Mouse (Mus musculus): ENCODE results near the gene Zfp296. TPM values are rescaled to one million over a fixed set of nuclear protein-coding genes. Genes with fewer than 3 reads are reported as not detected.

Gene Zfp296
- polyA plus RNA-seq (2015; fragmentation: Nextera tagmentation; extraction: Ambion mirVana): 0.23 and 0.35 TPM in 2 replicates

DNA sequence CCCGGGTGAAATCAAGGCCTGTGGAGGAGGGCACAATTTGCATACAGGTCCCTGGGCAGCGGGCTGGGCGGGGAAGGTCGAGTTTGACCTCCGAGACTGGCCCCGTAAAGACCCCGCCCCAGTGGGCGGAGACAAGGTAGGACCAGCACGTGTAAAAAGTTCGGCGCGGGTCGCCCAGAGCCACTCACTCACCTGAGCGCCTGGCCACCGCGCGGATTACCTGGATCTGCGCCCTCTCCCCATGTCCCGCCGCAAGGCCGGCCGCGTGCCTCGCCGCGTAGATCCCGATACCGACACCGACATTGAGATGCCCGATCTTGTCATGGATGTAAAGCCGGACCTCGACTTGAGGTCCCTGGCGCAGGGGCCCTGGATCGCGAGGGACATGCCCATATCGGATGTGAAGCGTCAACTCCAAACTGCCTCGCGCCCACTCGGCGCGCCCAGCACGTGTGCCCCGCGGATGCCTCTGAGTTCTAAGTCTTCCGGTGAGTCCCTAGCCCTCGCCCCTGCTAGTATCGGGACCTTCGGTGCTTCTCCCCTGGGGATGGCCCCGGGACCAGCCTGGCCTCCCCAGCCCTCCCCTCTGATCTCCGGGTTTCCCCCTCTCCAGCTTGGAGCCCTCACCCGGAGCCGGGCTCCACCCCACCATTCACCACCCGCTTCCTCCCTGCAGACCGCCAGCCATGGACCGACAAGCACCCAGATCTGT lies at the start of gene Zfp296, which contains the start of gene Gemin7:
Gene Zfp296 (plus strand): TSS at position 147 of the 712 bp plus-strand sequence.
Gene Gemin7 (minus strand): TSS at position 455 of the 712 bp plus-strand sequence.
- Histone ChIP-seq H3K4me1 (peaks cover 19% of the 10 kb centered on the region), H3K27ac (no peak within 1 kb of the TSS), H3K4me3 (peak within 1 kb of the TSS; percentile 33), H3K36me3 (ENCODE audit: poor library complexity, severe bottlenecking) (peaks cover 28% of the 10 kb centered on the region), H3K4me2 (peak within 1 kb of the TSS; percentile 57), H3K27me3 (peaks cover 57% of the 10 kb centered on the region), H3K9ac (peak within 1 kb of the TSS; percentile 38; the same call in 1 of the 2 replicates), H3K9me3 (replicated peaks) (no peaks in the 10 kb centered on the region)
- ATAC-seq: no peak
- 1% methylated on average over 56 of the region's 56 CpGs for WGBS

DNA sequence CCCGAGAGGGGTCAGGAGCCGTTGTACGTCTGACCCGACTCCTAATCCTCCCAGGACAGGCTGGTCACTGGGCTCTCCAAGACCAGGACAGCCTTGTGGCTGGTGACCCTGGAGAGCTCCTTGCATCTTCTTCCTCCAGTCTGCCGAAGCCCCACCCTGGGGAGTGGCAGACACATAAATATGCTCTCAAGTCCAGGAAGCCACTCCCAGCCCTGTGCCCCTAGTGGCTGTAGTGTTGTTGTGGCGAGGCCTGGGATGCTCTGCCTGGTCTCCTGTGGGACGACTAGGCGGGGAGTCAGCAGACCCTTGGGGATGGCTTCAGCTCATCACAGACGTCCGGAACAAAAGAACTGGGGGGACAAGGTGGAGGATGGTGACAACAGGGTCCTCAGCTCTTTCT lies 46.0 kb upstream of the Zfp296 start:
- Histone ChIP-seq H3K27ac (no peak overlapping the region), H3K9me3 (replicated peaks) (no peaks in the 10 kb centered on the region), H3K27me3 (no peaks in the 10 kb centered on the region), H3K9ac (no peak overlapping the region), H3K4me1 (no peaks in the 10 kb centered on the region), H3K4me3 (no peak overlapping the region), H3K4me2 (no peak overlapping the region), H3K36me3 (ENCODE audit: poor library complexity, severe bottlenecking) (peaks cover 75% of the 10 kb centered on the region)
- ATAC-seq: no peak
- 79% methylated on average over 10 of the region's 10 CpGs for WGBS

DNA sequence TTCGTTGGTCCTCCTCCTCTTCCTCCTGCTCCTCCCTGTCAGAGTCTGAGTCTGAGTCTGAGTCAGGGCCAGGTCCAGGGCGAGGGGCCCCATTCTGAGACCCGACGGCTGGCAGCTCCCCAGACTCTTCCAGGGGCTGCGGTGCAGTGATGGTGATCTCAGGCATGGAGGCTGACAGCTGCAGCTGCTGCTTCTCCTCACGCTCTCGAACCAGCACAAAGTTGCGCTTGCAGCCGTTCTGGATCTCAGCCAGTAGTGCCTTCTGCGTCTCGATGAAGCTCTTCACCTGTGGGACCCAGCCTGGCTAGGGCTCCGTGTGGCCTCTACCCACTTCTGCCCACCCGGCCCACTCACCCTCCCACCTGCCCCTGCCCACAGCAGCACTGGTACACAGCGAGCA lies 44.8 kb upstream of the Zfp296 start:
- Histone ChIP-seq H3K27ac (no peak overlapping the region), H3K4me3 (no peak overlapping the region), H3K4me1 (no peaks in the 10 kb centered on the region), H3K9ac (no peak overlapping the region), H3K36me3 (ENCODE audit: poor library complexity, severe bottlenecking) (peaks cover 75% of the 10 kb centered on the region), H3K9me3 (replicated peaks) (no peaks in the 10 kb centered on the region), H3K4me2 (no peak overlapping the region), H3K27me3 (no peaks in the 10 kb centered on the region)
- no peak for ATAC-seq
- WGBS: 91% methylated on average over 14 of the region's 14 CpGs

DNA sequence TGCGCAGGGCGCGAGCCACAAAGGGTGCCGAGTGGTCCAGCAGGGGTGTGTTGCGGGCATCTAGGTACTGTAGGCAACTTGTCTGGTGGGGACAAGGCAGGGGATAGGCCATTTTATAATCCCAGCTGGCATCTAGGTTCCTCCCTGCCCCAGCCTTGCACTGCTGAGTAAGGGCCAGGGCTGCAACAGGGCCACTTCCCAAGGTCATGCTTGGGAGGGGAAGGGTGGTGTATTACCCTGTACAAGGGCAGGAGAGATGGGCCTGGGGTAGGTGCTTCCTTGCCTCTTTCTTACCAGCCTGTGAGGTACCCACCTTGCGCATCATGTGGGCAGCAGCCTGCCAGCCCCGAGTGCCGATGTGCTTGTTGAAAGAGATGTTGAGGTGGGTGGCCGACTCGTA lies 42.4 kb upstream of the Zfp296 start:
- H3K27ac ChIP-seq: no peak overlapping the region
- H3K4me2 ChIP-seq: no peak overlapping the region
- ATAC-seq: no peak
- whole genome bisulfite sequencing: 97% methylated on average over 10 of the region's 10 CpGs
- no peak overlapping the region for H3K9ac ChIP-seq
- H3K9me3 ChIP-seq (replicated peaks): no peaks in the 10 kb centered on the region
- H3K27me3 ChIP-seq: no peaks in the 10 kb centered on the region
- H3K4me1 ChIP-seq: no peaks in the 10 kb centered on the region
- H3K36me3 ChIP-seq (ENCODE audit: poor library complexity, severe bottlenecking): peaks cover 60% of the 10 kb centered on the region
- no peak overlapping the region for H3K4me3 ChIP-seq

DNA sequence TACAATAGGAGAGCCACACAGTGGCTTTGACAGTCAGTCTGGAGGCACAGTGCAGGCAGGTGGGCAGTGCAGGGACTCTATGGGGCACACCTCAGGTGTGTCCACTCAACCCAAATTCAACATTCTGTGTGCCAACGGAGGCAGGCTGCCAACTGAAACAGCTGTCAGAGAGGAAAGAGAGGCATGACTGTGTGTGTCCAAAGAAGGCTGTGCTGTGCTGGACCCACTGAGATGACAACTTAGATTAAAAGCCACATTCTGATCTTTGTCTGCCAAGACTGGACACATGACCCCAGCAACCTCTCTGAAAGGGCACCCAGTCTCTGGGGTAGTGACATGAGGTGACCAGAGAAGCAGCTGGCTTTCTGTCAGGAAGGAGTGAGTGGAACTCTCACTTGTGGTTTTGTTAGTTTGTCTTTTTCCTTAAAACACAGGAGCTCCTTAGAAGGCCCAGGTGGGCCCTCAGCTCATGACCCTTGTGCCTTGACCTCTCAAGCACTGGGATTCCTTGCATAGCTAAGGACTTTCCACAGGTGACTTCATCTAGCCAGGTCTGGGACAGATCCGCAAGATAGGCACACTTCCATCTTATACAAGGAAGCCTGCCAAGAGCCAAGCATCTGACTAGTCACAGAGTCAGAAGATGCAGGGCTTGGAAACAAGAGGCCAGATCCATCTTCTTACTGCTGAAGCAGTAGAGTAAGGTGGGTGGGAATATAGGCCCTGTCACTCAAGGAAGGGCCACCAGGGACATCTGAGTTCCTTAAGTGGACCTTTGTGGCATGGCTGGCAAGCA lies 36.1 kb upstream of the Zfp296 start:
- Histone ChIP-seq H3K9ac (no peak overlapping the region), H3K27ac (peak overlapping the region; percentile 75), H3K27me3 (no peaks in the 10 kb centered on the region), H3K4me2 (no peak overlapping the region), H3K9me3 (replicated peaks) (no peaks in the 10 kb centered on the region), H3K4me3 (no peak overlapping the region), H3K36me3 (ENCODE audit: poor library complexity, severe bottlenecking) (no peaks in the 10 kb centered on the region), H3K4me1 (peaks cover 26% of the 10 kb centered on the region)
- 93% methylated on average over 2 of the region's 2 CpGs for WGBS
- no peak for ATAC-seq

DNA sequence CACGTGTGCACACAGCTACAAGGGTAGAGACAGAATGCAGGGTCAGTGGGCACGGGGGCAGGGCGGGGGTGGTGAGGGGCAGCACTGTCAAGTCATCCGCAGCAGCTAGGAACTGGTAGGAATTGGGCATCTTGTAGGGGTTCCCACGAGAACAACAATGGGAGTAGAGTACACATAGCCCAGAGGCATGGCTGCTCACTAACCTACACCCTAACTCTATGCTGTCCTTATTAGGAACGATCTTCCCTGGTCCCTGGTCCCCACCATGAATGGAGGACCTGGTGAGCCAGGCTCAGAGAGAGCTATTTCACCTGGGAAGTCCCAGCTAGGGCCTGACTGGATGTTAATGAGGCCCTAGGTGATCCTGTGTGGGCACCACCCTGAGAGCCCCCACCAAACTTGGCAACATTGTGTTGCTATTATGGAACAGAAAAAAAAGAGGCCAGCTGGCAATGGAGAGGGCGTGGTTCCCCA lies 35.4 kb upstream of the Zfp296 start:
- Histone ChIP-seq H3K27ac (peak overlapping the region; percentile 75), H3K9me3 (replicated peaks) (no peaks in the 10 kb centered on the region), H3K4me1 (peaks cover 29% of the 10 kb centered on the region), H3K4me3 (no peak overlapping the region), H3K36me3 (ENCODE audit: poor library complexity, severe bottlenecking) (no peaks in the 10 kb centered on the region), H3K9ac (0 out of 2 replicates have a peak overlapping the region, but pooled peaks have one; percentile 48), H3K27me3 (no peaks in the 10 kb centered on the region), H3K4me2 (peak overlapping the region; percentile 32)
- WGBS: 63% methylated on average over 7 of the region's 7 CpGs
- no peak; the same call in 1 of the 2 replicates for ATAC-seq

DNA sequence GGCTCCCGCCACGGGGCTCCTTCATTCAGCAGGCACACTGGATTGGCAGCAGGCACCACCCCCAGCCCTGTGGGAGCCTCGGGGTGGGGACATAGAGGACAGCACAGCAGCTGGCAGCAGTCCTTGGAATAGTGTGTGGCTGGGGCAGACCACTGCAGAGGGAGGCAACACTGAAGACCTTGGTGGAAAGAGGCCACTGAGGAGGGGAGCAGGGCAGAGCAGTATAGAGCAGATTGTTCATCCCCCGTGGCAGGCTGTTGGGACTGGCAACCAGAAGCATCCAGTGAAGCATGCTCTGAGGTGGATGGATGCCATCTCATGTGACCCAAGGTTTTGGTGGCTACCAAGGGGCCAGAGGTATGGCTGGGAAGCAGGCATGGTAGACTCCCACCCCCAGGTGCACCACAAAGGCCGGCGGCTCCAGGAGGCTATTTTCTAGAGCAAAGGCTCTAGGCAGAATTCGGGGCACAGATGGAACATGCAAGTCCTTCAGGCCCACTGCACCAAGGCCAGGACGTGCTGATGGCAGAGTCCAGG lies 34.9 kb upstream of the Zfp296 start:
- 53% methylated on average over 8 of the region's 8 CpGs for WGBS
- H3K9me3 ChIP-seq (replicated peaks): no peaks in the 10 kb centered on the region
- H3K9ac ChIP-seq: peak overlapping the region; percentile 48; the same call in 1 of the 2 replicates
- peak; percentile 94 for ATAC-seq
- peak overlapping the region; percentile 75 for H3K27ac ChIP-seq
- H3K36me3 ChIP-seq (ENCODE audit: poor library complexity, severe bottlenecking): no peaks in the 10 kb centered on the region
- no peak overlapping the region for H3K4me3 ChIP-seq
- no peaks in the 10 kb centered on the region for H3K27me3 ChIP-seq
- H3K4me1 ChIP-seq: peaks cover 32% of the 10 kb centered on the region
- H3K4me2 ChIP-seq: peak overlapping the region; percentile 32

DNA sequence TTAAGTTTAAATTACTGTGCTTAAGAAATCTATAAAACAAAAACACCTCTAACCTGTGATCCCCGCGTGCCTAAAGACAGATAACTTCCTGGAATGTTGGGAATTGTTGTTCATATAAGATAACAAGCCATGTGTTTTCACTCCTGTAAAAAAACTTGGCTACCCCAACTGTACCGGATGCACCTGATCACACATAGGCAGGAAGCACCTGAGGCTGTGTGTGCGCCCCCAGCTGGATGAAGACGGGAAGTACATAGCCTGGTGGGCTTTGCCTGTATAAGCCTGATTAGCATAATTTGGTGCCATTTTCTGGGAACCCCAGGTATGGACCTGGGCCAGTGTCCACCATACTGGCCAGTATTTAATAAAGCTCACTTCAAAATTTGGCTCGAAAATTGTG lies 33.5 kb upstream of the Zfp296 start:
- no peak for ATAC-seq
- H3K9ac ChIP-seq: no peak overlapping the region
- WGBS: 55% methylated on average over 6 of the region's 6 CpGs
- H3K27me3 ChIP-seq: no peaks in the 10 kb centered on the region
- H3K4me3 ChIP-seq: no peak overlapping the region
- H3K4me1 ChIP-seq: peaks cover 32% of the 10 kb centered on the region
- no peaks in the 10 kb centered on the region for H3K36me3 ChIP-seq (ENCODE audit: poor library complexity, severe bottlenecking)
- H3K4me2 ChIP-seq: no peak overlapping the region
- no peak overlapping the region for H3K27ac ChIP-seq
- H3K9me3 ChIP-seq (replicated peaks): no peaks in the 10 kb centered on the region

DNA sequence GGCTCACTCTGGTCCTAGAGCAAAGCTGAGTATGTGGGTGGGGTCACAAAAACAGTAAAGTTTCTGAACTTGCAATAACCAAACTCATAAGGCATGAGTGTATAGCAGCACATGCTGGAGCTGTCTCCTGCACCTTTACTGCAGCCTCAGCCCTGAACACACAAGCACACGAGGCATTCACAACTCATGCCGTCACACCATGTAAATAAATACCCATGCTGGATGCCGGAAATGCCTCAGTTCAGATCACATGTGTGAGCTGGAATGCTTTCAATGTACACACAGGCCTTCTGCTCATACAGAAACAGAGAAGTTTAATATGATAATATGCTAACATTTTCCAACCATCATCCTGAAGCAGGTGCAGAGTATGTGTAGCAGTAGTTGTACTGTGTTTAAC lies 31.1 kb upstream of the Zfp296 start:
- H3K4me1 ChIP-seq: peaks cover 27% of the 10 kb centered on the region
- H3K9ac ChIP-seq: no peak overlapping the region
- H3K9me3 ChIP-seq (replicated peaks): no peaks in the 10 kb centered on the region
- H3K4me3 ChIP-seq: no peak overlapping the region
- no peak overlapping the region for H3K4me2 ChIP-seq
- H3K36me3 ChIP-seq (ENCODE audit: poor library complexity, severe bottlenecking): no peaks in the 10 kb centered on the region
- 73% methylated on average over 3 of the region's 3 CpGs for WGBS
- no peak overlapping the region for H3K27ac ChIP-seq
- H3K27me3 ChIP-seq: no peaks in the 10 kb centered on the region
- no peak for ATAC-seq

DNA sequence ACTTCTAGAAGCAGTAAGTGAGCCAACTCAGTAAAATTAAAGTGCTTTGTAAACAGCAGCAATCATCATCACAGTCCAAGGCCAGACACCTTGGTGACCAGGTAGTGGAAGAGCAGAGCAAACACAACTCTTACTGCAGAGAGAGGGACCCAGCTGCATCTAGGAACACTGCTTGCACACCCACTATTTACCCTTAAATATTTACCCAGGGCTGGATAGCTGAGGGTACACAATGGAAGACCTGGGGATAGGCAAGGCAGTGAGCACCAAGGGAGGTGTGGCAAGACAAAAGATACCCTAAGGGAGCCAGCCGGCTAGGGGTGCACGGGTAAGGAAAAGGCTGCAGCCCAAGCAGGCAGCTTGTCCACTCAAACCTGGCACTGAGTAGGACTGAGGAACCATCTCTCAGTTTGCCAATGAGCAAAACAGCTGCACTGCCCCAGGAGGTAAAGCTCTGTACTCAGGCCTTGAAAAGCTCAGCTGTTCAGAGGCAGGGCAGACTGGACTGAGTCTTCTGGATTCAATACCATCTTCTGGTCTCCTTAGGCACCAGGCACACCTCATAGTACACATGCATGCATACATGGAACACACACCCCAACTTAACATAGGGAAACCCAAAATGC lies 29.6 kb upstream of the Zfp296 start:
- H3K27ac ChIP-seq: no peak overlapping the region
- no peaks in the 10 kb centered on the region for H3K9me3 ChIP-seq (replicated peaks)
- peaks cover 13% of the 10 kb centered on the region for H3K4me1 ChIP-seq
- no peaks in the 10 kb centered on the region for H3K27me3 ChIP-seq
- ATAC-seq: no peak
- H3K36me3 ChIP-seq (ENCODE audit: poor library complexity, severe bottlenecking): peaks cover 8% of the 10 kb centered on the region; the same call in 1 of the 2 replicates
- no peak overlapping the region for H3K4me3 ChIP-seq
- no peak overlapping the region for H3K9ac ChIP-seq
- WGBS: 49% methylated on average over 2 of the region's 2 CpGs
- no peak overlapping the region for H3K4me2 ChIP-seq

DNA sequence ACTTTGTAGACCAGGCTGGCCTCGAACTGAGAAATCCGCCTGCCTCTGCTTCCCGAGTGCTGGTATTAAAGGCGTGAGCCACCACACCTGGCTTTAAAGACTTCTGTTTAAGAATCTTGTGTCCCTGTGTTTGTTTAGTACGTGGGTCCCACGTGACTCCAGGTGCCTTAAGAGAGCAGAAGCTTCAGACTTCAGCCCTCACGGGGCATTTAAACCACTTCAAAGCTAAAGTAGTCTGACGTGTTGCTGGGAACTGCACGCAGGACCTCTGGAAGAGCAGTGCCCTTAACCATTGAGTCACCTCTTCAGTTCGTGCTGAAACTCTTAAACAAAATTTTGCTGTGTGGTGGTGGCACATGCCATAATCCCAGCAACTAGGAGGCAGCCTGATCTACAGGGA lies 27.7 kb upstream of the Zfp296 start:
- 94% methylated on average over 10 of the region's 10 CpGs for WGBS
- ATAC-seq: no peak
- H3K27ac ChIP-seq: no peak overlapping the region
- H3K9me3 ChIP-seq (replicated peaks): no peaks in the 10 kb centered on the region
- no peak overlapping the region for H3K4me3 ChIP-seq
- H3K27me3 ChIP-seq: no peaks in the 10 kb centered on the region
- no peak overlapping the region for H3K4me2 ChIP-seq
- 0 out of 2 replicates have a peak, but pooled peaks cover 6% of the 10 kb centered on the region for H3K4me1 ChIP-seq
- no peak overlapping the region for H3K9ac ChIP-seq
- H3K36me3 ChIP-seq (ENCODE audit: poor library complexity, severe bottlenecking): peaks cover 25% of the 10 kb centered on the region

Data from forebrain, embryonic 13.5 days (tissue).